Mouse (Mus musculus) MEL (cell line): ENCODE data around the gene Iqsec1.

Experiments
- CHD2 ChIP-seq: IDR thresholded peaks from 2 replicates; pipeline ENCODE4 v1.6.1; 2011; ENCODE audit warnings: low read length, improper control_type of control experiment
- CTCF ChIP-seq, 3 experiments: IDR thresholded peaks in 2 of 3; conservative IDR thresholded peaks in 1 of 3; 2 replicates each; pipeline ENCODE4 v1.5.1; 2011 to 2012; ENCODE audit warnings: low read length in 3 of 3, low read depth in 2 of 3, mild to moderate bottlenecking in 2 of 3, improper control_type of control experiment in 1 of 3, inconsistent platforms in 1 of 3, mixed read lengths in 1 of 3, moderate library complexity in 1 of 3; ENCODE audit not compliant: control insufficient read depth in 1 of 3, insufficient read depth in 1 of 3, poor library complexity in 1 of 3, severe bottlenecking in 1 of 3
- E2F4 ChIP-seq: IDR thresholded peaks from 2 replicates; pipeline ENCODE4 v1.6.1; 2011; ENCODE audit warnings: low read depth, low read length, improper control_type of control experiment, borderline replicate concordance
- EP300 ChIP-seq, 2 experiments: IDR thresholded peaks; 2 replicates each; pipeline ENCODE4 v1.6.1; 2011; ENCODE audit warnings: improper control_type of control experiment in 2 of 2, low read length in 2 of 2, low read depth in 1 of 2, mild to moderate bottlenecking in 1 of 2
- ETS1 ChIP-seq: IDR thresholded peaks from 2 replicates; pipeline ENCODE4 v1.6.1; 2012; ENCODE audit warnings: low read depth, mild to moderate bottlenecking, inconsistent platforms, low read length, improper control_type of control experiment, moderate library complexity
- MAFK ChIP-seq: IDR thresholded peaks from 2 replicates; pipeline ENCODE4 v1.6.1; 2011; ENCODE audit warnings: low read depth, mild to moderate bottlenecking, low read length, improper control_type of control experiment, borderline replicate concordance
- MEF2A ChIP-seq: IDR thresholded peaks from 2 replicates; pipeline ENCODE4 v1.6.1; 2014; ENCODE audit warnings: low read depth, mild to moderate bottlenecking, inconsistent platforms, low read length, improper control_type of control experiment; ENCODE audit not compliant: poor library complexity, insufficient replicate concordance, severe bottlenecking; ENCODE audit errors: extremely low read depth
- NELFE ChIP-seq: IDR thresholded peaks from 2 replicates; pipeline ENCODE4 v1.6.1; 2011; ENCODE audit warnings: low read depth, low read length, improper control_type of control experiment
- POLR2A ChIP-seq, 2 experiments: IDR thresholded peaks; 2 replicates each; pipeline ENCODE4 v1.6.1; 2011 to 2012; ENCODE audit warnings: low read length in 2 of 2, mild to moderate bottlenecking in 2 of 2, control low read depth in 1 of 2, improper control_type of control experiment in 1 of 2, low read depth in 1 of 2, moderate library complexity in 1 of 2; ENCODE audit not compliant: control insufficient read depth in 1 of 2, insufficient read depth in 1 of 2, poor library complexity in 1 of 2
- POLR2AphosphoS5 ChIP-seq: IDR thresholded peaks from 2 replicates; pipeline ENCODE4 v1.6.1; 2012; ENCODE audit warnings: low read depth, borderline replicate concordance, mild to moderate bottlenecking, inconsistent platforms, low read length, moderate library complexity, mixed read lengths
- SMC3 ChIP-seq: IDR thresholded peaks from 2 replicates; pipeline ENCODE4 v1.6.1; 2011; ENCODE audit warnings: low read depth, low read length, improper control_type of control experiment
- TCF12 ChIP-seq: IDR thresholded peaks from 2 replicates; pipeline ENCODE4 v1.6.1; 2014; ENCODE audit warnings: low read depth, mild to moderate bottlenecking, inconsistent platforms, low read length, improper control_type of control experiment, moderate library complexity
- ZMIZ1 ChIP-seq: IDR thresholded peaks from 2 replicates; pipeline ENCODE4 v1.6.1; 2012; ENCODE audit warnings: low read depth, mild to moderate bottlenecking, inconsistent platforms, low read length, improper control_type of control experiment, moderate library complexity

- TF ChIP-seq CTCF (IDR thresholded peaks at IDR 0.05 in 2 of 3, conservative IDR thresholded peaks at IDR 0.05 in 1 of 3; ENCODE audit: control insufficient read depth in 1 of 3, insufficient read depth in 1 of 3, low read depth in 2 of 3, low read length in 3 of 3, poor library complexity in 1 of 3, severe bottlenecking in 1 of 3) (no peak), MEF2A (no peak), ZMIZ1 (no peak), TCF12 (no peak), POLR2AphosphoS5 (no peak), SMC3 (no peak), CHD2 (no peak), MAFK (no peak), ETS1 (no peak), POLR2A (IDR thresholded peaks at IDR 0.05; ENCODE audit: control insufficient read depth in 1 of 2, insufficient read depth in 1 of 2, low read depth in 1 of 2, low read length in 2 of 2, poor library complexity in 1 of 2) (no peak), EP300 (IDR thresholded peaks at IDR 0.05; ENCODE audit: low read depth in 1 of 2, low read length in 2 of 2) (no peak), NELFE (no peak), E2F4 (no peak)
Measured at GRCm38 (mm10) chr6:90643057-90643456, 345.4 kb downstream of the Iqsec1 start.
